Mouse (Mus musculus): ENCODE data around the gene Krt222.
A peak's percentile ranks its signal among the peaks of the same experiment; 100 is the strongest.

The Krt222 gene

DNA sequence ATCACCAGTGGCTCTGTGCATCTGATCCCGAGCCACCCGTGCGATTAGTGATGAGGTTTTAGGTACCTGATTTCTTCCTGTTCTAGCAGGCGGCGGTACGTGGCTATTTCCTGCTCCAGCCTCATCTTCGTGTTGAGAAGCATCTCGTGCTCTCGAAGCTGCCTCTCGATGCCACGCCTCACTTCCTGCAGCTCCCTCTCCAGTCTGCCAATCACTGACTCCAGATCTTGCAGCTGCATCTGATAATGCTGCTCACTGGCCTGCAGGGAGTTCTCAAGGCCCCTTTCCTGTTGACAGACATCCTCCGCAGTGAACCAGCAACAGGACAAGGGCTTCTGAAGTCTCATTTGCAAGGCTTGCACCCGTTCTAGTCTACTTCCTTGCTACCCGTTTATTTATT lies 5.4 kb downstream of the Krt222 start:
- no peak for ATAC-seq (ENCODE audit: low TSS enrichment)

DNA sequence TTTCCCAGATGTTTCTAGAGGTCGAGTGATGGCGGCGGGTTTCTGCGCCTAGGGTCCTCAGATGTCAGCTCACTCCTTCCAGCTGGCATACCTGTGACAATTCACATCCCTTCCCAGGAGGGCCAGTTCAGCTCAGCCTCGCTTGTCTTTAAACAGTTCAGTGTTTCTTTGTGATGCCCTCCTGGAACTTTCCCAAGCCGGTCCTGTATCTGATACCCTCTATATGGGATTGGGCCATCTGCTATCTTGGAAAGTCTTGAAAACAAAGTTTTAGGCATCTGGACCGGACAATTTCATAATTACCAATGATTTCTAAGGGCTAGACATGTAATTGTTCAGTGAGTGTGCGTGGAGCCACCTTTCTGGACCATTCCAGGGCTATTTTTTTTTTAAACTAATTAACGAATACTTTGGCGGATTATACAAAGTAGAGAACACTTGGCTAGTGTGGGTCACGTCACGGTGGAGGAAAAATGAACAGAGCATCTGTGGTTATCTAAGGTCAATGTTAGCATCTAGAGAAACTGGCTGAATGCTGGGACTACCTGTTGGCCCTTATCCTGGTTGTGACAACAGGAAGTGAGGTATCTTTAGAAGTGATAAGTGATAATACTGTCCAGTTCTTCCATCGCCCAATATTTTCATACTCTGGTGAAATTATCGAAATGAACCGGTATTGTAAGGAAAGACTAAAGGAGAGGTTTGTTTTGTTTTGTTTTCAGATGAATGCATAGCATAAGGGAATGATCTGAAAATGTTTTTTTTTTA lies 12.7 kb downstream of the Krt222 start:
- ATAC-seq (ENCODE audit: low TSS enrichment), result no peak

DNA sequence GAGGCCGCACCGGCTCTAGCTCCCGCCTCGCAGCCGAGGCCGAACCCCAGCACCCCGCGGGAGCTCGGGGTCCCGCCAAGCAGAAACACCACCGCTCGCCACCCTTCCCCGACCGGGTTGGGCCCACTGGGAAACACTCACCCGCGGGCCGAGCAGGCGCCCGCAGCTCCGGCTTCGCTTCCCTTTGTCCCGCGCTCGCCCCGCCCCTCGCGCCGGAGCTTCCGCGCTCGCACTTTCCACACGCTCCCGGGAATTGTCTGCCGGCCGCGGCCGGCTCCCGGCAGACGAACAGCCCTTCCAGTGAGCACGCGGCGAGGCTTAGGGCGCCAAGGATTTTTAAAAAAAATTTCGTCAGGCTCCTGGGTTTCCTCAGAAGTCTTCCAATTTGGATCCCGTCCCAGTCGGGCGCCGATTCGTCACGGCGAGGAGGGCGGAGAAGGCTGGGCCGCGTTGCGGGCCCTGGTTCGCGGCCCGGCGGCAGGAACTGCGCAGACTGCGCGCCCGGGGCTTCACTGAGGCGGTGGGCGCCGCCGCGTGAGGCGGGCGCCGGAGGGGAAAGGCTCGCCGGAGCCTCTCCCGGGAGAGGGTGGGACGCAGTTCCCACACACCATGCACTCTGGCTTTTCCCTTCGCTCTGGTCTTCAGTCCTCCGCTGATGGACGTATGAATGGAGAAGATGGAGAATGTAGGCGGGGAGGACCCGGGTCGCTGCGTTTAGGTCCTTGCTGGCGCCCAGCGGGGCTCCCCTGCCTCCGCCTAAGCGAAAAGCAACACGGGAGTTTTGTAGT lies 13.4 kb downstream of the Krt222 start, which contains the start of gene Smarce1:
TSS of gene Smarce1 (minus strand) at position 757 of the 788 bp plus-strand sequence.
- peak; percentile 86 for ATAC-seq (ENCODE audit: low TSS enrichment)

DNA sequence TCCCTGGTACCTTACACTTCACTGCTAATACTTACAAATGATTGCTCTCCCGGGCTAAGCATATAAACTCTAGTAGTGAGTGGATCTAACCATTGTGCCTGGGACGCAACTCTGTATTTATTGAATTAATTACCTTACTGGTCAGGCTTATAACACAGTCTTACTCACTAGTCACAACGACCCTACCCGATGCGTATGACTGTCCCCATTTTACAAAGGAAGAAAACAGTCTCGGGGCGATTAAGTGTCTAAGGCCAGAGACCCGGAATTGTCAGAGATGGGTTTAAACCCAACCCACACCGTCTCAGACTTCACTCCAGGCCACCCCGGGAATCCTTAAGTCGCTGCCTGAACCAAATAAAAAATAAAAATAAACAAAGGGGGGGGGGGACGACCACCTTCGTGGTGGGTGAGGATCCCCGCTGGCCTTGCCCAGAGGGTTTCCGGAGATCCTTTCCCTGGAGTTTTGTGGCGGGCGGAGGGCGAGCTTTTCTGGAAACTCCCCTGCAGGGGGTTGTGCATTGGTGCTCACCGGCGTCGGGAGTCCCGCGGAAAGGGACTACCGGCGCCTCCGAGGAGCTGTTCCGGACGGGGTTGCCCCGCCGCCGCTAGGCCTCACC lies 14.1 kb downstream of the Krt222 start:
- ATAC-seq (ENCODE audit: low TSS enrichment), result no peak

DNA sequence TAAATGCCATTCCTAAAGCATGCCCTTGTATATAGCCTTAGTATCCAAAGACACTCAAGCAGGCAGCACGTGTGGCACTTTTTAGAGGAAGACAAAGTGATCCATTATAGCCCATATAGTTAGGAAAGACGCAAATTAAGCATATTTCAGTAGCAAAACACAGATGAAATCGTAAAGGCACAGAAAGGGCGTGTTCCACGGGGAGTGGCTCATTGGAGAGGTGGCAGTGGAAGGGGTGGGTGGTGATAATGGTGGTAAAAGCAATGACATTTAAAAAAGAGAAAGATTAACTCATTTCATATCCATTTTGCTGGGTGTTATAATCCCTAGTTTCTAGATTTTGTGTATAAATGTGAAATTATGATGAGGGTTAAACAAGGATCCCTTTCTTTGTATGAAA lies 17.6 kb downstream of the Krt222 start:
- ATAC-seq (ENCODE audit: low TSS enrichment), result no peak

DNA sequence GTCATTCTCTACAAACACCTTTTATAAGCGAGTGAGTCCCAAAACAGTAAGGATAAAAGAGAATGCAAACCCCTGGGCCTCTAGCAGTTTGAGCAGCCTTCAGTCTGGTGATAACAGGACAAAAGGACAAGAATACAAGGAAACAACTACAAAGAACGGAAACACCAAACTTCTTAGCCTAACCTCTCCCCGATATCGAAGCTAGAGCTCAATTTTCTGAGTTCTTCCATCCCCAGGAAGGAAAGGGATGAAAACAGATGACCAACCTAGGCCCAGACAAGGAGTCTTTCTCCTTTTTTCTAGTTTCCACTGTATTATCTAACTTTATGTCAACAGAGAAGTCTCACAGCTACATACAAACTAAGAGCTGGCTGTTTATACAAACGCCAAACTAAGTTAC lies 20.6 kb downstream of the Krt222 start:
- no peak for ATAC-seq (ENCODE audit: low TSS enrichment)

DNA sequence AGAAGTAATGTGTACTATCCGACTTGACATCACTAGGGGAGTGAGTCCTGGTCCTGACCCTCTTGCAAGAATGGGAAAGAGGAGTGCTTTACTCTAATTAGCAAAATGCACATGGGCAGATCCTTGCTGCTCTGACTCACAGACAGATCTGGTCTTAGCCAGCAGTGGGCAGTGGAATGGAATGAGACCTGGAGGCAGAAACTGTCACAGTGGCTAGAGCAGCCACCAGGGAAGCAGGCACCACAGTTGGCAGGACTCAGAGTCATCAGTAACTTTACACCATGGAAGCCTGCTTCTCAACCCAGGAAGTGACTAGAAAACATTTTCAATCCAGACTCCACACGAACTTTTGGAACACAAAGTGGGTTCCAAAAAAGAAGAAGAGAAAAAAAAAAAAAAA lies 22.1 kb downstream of the Krt222 start:
- no peak for ATAC-seq (ENCODE audit: low TSS enrichment)

DNA sequence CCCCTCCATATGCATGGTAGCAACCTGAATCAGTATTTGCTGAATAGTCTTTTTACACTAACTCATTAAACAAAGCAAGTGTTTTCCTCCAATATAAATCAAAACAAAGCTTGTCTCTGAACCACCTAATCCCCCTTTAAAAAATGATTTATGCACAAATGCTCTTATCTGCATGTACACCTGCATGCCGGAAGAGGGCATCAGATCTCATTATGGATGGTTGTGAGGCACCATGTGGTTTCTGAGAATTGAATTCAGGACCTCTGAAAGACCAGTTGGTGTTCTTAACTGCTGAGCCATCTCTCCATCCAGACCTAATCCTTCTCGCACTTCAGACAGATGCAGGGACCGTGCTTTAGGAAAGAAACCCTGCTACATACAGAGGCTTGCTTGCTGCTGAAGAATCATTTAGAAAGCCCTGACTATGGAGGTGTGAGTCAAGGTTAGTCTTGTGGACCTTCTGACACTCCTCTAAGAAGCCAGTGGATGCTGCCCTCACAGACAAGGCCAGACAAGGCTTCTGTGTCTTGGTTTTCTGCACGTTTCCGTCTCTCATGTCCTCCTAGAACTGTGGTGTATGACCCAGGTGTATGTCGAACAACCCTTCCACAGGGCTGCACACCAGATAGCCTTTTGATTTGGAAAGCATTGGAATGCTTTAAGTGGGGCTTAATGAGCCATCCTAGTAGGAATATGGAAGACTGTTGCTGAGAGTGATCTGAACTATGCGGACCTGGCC lies 26.5 kb downstream of the Krt222 start:
- no peak for ATAC-seq (ENCODE audit: low TSS enrichment)

DNA sequence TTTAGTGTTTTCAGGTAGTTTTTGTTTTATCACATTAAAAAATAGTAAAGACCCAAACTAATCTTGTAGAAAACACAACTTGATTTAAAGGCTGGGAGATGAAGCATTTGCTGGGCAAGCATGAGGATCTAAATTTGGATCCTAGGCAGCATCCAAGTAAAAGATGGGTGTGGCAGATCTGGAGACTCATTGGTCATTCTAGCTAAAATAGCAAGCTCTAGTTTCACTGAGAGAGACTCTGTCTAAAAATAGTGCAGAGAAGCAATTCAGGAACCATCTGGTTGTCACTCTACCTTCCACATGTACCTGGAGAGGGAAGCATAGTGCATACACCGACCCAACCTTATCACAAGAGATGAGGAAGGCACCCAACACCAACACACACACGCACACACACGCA lies 27.7 kb downstream of the Krt222 start:
- peak; percentile 65; the same call in 1 of the 2 replicates for ATAC-seq (ENCODE audit: low TSS enrichment)

DNA sequence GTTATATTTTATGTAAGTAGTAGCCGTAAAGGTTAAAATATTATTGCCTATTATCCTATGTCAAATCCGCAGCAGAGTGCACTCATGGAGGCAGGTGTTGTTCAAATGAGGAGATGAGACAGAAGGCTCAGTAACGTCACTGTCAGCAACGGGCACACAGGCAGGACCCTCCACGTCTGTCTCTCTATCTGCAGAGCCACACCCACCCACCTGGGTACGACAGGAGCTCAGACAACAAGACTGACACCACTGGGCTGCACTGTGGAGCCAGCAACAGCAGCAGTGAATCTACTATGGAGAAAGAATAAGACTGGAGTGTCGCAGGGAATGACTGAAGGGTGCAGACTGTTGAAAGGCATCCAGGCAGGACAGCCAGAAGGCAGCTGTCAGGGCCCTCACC lies 31.2 kb downstream of the Krt222 start:
- ATAC-seq (ENCODE audit: low TSS enrichment), result no peak

DNA sequence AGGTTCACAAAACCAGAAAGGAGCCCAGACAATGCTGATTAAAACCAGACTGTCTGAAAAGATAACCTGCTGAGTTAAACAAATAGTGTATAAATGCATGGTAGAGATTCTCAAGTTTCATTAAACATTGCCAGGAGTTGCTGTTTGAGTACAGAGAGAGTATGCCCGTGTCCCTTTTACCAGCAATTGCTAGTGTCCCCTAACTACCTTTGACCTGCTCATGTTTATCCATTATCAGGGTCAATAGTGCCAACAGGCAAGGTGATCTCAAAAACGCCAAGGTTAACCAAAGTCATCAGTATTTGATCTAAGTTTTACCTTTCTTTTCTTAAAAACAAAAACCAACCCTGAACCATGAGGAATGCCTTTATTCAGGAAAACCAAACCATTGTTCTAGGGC lies 31.9 kb downstream of the Krt222 start:
- no peak for ATAC-seq (ENCODE audit: low TSS enrichment)

DNA sequence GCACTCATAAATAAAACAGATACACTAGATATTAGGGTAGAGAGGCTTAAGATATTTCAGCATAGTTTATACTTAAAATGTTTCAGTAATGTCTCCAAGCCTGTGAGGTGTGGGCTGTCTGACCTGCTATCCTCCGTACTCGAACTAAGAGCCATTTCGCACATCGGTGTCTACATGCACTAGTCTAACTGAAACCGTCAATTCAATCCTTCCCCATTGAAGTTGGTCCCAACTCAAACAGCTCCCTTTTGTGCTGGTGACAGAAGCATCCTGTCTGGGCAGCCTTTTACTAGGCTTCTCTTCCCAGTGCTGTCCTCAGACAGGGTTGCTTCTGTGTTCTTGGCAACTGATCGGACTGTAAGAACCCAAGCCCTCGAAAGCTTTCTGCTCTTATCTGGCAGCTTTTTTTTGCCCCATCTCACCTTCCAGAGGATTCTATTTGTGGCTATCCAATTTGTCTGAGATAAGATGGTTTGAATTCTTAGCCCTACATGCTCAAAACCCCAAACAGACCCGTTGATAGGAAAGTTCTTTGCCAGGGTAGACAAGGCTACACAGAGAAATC lies 35.7 kb downstream of the Krt222 start:
- no peak for ATAC-seq (ENCODE audit: low TSS enrichment)

DNA sequence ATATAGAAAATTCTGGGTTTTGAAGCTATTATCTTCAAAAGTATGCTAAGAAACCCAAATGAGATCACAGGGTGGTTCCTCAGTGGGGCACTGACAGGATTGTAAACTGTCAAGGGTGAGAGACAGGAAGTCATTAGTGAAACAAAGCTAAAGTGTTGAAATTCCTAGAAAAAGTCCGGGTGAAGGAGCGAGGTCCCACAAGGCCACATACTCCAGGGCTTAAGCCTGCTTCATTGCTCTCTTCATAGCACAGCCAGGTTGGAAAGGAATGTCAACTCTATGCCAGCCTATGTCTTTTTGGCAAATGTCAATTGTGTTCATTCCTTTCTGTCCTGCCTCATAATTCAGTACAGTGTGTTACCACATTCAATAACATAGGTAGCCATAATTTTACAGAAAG lies 36.4 kb downstream of the Krt222 start:
- no peak for ATAC-seq (ENCODE audit: low TSS enrichment)

DNA sequence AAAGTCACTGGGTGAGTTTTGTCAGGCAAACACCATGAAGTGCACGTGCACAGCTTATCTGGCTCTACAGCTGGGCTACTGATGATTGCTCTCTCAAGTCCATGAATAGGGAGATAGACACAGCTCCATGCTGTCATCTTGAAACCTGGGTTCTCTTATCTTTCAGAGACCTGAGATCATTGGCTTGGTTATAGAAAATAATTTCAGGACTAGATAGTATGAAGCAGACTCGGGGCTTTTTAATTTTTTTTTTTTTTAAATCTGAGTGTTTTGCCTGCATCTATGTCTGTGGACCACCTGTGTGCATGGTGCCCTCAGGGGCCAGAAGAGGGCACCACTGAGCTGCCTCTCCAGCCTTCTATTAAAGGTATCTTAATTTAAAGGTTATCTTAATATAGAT lies 36.9 kb downstream of the Krt222 start:
- ATAC-seq (ENCODE audit: low TSS enrichment), result no peak

DNA sequence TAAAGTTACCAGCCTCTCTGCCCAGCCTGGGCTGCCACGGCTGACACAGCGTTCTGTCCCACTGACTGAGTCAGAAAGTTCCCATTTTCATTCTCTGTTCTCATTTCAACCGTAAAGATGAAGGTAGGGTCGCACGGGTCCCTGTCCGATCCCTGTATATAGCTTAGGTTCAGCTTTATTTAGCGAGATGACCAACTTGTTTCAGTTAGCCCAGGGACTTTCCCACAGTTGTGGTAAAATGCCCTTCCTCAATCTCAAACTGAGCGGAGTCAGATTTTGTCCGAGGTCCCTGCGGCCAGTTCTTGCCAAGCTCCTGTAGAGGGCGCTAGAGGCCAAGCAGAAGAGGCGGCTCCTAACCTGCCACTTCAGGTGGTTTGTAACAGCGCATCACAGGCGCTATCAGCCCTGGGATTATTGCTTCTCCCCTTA lies 54.7 kb downstream of the Krt222 start:
- ATAC-seq (ENCODE audit: low TSS enrichment), result peak; percentile 57; the same call in 1 of the 2 replicates

DNA sequence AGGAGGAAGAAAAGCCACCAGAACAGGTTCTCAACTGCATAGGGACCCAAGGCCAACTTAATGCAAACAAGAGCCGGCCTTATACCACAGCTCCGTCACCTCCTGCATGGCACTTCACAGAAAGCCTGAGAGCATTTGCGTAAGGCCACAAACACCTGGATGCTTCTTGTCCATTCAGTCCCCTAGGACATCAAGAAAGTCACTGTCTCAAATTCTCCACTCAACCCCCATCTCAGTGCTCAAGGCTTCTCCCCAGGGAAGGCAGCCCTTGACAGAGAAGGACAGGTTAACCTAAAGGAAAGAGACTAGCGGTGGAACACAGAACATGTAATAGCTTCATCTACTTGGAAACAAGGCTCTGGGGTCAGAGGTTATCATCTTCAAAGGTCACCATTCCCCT lies 56.5 kb downstream of the Krt222 start:
- ATAC-seq (ENCODE audit: low TSS enrichment), result no peak

DNA sequence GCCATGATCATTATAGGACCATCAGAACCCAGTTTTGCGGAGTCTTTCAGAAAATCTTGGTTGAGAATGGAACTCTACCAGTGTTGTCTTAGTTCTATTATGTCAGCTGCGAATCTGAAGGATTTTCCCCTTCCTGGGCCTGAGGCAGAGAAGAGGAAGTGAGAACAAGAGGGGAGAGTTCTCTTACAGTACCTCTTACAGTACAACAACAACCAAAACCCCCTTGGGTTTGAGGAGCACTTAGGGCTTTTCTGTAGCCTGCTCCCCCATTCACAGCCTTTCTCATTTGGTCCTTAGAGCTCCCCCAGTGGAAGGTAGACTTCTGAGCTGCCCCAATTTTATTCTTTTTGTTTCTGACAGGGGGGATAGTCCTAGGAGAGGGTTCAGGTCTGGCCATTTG lies 57.0 kb downstream of the Krt222 start:
- no peak for ATAC-seq (ENCODE audit: low TSS enrichment)

Measured in frontal cortex, adult (tissue).